Mouse (Mus musculus) neural tube, embryonic 10.5 days (tissue): Measurements from ENCODE around the gene Il11.

Experiments
- DNase-seq: peaks from one replicate; pipeline ENCODE4 v3.0.0-alpha.2; 2017; ENCODE audit warnings: low spot score; ENCODE audit errors: extremely low spot score

The Il11 gene

DNA sequence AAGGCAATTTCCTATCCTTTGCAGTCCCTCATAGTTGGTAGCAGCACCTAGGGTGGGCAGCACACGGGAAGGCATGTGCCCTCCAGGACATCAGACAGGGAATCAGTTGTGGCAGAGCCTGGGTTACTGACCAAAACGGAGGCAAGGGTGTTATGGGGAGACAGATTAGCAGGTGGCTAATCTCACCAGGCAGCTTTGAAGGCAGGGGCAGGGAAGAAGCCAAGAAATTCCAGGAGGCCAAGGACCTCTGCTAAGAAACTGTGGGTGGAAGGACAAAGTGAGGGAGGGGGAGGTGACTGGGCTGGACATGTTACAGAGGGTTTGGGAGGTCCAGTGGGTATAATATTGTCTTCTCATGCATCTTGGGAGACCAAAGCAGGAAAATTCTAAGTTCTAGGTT, 39.3 kb downstream of the Il11 start:
- DNase-seq, result no peak

DNA sequence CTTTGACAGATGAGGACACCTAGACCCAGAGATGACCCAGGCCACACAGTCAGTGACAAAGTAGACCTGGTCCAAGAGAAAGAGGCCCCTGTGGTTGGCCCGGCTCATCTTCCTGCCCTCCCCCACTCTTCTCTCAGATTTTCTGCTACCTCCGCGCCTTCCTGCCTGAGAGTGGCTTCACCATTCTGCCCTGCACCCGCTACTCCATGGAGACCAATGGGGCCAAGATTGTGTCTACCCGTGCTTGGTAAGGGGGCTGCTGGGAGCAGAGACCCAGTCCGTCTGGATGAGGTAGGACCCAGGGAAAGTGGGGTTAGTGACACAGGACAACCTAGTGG, 40.2 kb downstream of the Il11 start:
- DNase-seq, result no peak

DNA sequence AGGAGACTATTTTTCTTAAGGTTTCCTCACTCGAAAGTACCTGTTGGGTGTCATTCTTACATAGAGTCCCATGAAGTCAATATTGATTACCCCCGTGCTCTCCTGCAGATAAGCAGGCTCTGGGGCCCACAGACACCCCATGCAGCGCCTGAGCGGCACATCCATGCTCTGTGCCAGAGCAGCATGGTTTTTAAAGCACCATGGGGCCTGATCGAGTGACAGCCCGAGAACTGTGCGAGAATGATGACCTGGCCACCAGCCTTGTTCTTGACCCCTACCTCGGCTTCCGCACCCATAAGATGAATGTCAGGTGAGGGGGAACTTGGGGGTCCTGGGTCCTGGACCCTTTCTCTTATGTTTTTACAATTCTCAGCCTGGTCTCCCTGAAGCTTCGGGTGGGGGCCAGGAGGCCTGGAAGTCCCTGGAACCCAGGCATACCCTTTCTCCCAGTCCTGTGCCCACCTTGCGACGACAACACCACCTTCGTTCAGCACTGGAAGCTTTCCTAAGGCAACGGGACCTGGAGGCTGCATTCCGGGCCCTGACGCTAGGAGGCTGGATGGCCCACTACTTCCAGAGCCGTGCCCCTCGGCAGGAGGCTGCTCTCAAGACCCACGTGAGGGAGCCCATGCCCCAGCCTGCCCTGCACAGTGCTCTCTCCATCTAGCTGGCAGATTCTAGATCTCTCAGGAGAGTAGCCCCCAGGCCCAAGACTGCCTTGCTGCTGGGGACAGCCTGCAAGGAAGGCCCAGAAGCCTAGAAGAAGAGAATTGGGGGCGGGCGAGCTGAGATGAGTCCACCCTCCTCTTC, 40.8 kb downstream of the Il11 start:
- DNase-seq, result no peak

DNA sequence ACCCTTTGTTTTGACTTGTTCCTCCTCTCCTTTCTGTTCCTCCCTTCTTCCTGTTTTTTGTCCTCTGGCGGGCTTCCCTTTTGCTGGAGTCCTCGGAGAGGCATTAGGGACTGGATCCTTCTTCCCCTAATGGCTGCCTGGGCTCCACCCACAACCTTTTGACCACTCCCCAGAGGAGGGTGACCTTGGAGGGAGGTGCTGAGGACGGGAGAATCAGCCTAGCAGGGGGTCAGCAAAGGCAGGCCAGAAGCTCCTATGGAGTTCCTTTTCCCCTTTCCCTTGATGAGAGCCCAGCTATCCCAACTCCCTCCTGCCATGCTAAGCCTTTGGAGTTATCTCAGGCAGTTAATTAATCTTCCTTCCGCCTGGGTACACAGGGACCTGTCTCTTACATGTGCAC, 41.5 kb downstream of the Il11 start:
- DNase-seq, result peak; percentile 41

DNA sequence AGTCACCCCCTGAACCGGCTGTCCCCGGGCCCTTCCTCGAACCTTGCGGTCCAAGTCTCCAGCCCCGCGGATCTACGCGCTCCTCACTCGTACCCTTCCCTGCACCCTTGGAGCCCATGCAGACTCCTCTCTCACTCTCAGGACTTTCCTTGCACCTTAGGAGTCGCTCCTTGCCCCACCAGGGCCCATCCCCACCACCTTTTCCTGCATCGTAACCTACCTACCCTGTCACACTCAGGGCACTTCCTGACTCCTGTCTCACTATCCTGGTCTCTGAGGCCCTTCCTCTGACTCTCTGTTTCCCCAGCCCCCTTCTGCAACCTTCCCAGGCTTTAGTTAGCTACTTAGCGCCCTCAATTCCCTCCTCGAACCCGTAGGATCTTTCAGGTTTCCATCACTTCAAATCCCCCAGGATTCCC, 42.3 kb downstream of the Il11 start:
- DNase-seq, result no peak

DNA sequence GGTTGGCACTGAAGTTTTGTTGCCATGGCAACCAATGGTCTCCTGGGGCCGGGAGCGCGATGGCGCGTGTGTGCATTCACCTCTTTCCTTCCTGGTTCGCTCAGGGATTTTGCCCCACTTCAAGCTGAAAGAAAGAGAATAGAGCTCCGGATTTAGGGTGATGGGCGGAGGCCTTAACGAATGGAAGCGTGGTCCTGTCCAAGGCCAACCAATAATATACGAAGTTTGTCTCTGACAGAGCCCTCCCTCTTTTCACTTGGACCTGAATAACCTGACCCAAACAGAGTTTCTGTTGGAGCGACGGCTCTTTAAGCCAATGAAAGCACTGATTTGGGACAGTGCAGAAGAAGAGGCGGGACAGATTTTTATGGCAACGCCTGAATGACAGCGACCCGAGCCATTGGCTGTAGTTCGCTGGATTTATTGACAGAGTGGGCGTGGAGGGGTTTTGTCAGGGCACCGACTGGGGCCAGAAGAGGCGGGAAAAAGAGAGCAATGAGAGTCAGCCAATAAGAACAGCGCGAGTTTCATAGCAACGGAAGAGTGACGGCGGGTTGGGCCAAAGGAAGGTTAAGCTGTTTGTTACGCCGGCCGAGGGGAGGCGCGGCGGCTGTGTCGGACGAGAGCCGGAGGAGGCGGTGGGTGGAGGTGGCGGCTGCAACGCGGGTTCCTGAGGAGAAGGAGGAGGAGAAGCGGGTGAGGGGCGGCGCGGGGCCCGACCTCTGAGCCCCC, 42.9 kb downstream of the Il11 start, which contains the start of gene Kmt5c:
TSS of gene Kmt5c (plus strand) at position 572 of the 732 bp plus-strand sequence.
- peak; percentile 92 for DNase-seq

DNA sequence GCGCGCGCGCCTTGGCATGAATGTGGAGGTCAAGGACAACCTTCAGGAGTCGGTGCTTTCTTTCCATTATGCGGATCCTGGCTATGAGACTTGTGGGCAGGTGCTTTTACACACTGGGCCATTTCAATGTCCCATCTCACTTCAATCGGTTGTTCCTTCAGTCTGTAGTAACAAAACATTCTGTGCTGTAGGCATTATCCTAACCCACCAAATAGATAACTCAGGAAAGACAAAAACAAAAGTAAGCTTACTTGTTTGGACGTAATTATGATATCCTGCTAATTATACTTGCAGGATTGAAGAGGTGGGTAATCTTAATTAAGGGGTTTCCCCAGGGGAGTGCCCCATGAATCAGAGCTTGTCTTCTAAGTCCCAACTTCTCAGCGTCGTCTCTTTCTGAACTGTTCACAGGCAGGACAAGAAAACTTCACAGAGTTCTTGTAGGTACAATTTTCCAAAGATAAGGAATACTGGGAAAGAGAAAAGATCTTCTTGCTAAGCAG, 43.6 kb downstream of the Il11 start:
- no peak for DNase-seq

DNA sequence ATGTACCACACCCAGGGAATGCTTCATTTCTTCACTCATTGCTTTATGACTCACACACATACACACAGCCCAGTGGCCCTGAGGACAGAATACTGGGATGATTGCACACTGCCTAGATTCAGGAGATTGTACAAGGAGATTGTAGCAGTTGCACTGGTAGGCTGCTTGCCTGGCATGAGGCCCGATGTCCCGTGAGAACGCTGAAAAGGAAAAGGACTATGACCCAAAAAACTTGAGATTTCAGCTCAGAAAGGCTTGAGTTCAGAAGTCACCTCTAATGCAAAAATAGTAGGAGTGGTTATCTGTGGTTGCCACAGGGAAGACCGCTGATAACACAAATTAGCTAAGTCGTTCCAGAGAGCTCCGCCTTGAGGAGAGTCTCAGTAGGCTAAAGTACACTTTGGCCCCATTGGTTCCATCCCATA, 49.7 kb downstream of the Il11 start:
- no peak for DNase-seq

DNA sequence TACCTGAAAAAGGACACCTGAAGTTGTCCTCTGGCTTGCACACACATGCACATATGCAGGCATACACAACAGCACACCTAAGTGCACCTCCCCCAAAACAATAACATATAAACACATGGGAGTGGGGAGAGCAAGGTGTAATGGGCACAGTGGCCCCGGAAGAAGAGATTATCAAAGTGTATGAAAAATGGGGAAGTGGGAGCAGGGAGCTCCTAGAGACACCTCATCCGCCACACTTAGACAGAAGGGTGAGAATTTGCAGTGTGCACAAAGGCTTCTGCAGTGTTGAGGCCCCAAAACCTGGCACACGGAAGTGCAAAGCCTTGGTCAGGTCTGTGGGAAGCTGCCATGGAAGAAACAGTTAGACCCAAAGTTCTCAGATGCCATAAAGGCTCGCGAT, 51.6 kb downstream of the Il11 start:
- no peak for DNase-seq

DNA sequence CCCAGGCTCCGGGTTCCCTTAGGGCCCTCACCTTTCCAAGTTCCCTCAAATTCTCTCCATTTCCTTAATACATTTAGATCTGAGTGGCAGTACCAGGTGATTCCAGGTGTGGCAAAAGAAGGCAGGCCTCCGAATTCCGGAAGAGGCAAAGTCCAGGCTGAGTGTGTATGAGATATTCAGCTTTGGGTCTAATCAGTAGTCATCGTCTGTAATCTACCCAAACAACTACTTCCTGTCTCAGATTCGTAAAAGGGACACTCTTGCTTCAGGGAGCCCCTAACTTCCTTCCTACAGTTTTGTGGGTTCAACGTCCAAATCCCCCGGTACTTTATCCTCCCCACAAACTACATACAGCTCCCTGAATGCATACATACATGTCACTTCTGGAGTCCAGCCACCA, 57.5 kb downstream of the Il11 start, which contains the start of gene Tmem150b:
TSS of gene Tmem150b (minus strand) at position 81 of the 400 bp plus-strand sequence.
- no peak for DNase-seq

DNA sequence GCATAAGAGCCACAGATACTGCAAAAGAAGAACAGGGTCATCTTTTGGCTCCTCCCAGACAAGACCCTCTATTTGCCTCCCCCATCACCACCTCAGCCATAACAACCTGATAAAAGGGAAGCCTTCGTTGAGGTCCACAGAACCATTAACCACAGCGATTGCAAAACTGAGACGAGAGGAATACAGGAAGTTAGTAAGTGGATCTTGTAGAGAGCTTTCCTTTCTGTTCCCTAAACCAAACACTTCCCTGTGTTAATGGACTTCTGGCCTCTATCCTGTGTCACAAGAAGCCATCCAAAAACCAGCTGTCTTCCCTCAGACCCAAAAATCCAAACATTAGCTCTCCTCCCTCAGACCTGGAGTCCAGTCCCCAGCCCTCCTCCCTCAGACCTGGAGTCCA, 58.3 kb downstream of the Il11 start:
- DNase-seq, result no peak

DNA sequence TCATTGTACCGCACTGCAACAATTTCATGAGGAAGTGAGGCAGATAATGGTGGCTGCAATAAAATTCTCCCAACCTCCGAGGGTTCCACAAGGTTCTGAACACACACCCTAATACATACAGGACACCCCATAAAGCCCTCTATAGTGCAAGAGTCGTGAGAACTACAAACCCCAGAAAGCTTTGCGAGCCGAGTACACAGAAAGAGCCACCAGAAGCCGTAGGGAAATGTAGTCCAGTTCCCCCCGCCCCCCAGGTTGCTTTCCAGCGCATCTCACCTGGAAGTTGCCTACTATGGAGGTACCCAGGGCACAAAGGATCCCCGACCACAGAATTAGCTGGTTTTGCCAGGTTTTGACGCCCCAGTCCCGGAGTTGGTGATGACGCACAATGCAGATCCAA, 59.2 kb downstream of the Il11 start:
- DNase-seq, result no peak
